Mouse (Mus musculus) left cerebral cortex, adult 2 months (tissue): ENCODE measurements around the gene Abca6. TPM values are rescaled to one million over a fixed set of nuclear protein-coding genes. Genes with fewer than 3 reads are reported as not detected.

Source experiments
- DNase-seq, 2 experiments: peaks; one replicate each; pipeline ENCODE4 v3.0.0; 2021 to 2022; ENCODE audit warnings: low spot score in 2 of 2, mixed read lengths in 1 of 2; ENCODE audit errors: extremely low spot score in 1 of 2
- H3K27ac ChIP-seq: fragments of 200-600 bp; 2 replicates; pipeline ENCODE4 v1.8.1; 2022
- H3K4me3 ChIP-seq: fragments of 200-600 bp; 2 replicates; pipeline ENCODE4 v1.8.1; 2022
- CTCF ChIP-seq: fragments of 200-600 bp; IDR thresholded peaks from 2 replicates; pipeline ENCODE4 v1.8.1; 2022; ENCODE audit warnings: antibody characterized with exemption, mild to moderate bottlenecking, moderate library complexity
- intact Hi-C: fragments of 180-260 bp; cut with DNase I; formaldehyde crosslinking; loops from one replicate; pipeline ENCODE4 v1.15.1; 2025
- total RNA-seq, 2 experiments: library from RNA; stranded (reverse); gene quantifications; 2 replicates each; pipeline ENCODE4 v1.2.3; 2021

The Abca6 gene
- total RNA-seq, 2 experiments from 2014 or later: 1.4 to 1.7 TPM

DNA sequence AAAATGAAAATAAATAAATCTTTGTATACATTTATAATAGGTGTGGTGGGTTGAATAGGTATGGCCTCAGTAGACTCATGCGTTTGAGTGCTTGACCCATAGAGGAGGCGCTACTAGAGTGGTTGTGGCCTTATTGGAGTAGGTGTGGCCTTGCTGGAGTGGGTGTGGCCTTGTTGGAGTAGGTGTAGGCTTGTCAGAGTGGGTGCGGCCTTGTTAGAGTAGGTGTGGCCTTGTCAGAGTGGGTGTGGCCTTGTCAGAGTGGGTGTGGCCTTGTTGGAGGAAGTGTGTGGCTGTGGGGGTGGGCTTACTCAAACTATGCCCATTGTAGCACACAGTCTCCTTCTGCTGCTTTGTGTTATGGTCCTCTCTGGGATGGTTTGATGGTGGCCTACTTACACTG lies 80.4 kb downstream of the Abca6 start:
- intact Hi-C loops: no loop called here
- DNase-seq: no peak
- Histone ChIP-seq H3K4me3 (no peak overlapping the region), H3K27ac (no peak overlapping the region)
- TF ChIP-seq CTCF: no peak

DNA sequence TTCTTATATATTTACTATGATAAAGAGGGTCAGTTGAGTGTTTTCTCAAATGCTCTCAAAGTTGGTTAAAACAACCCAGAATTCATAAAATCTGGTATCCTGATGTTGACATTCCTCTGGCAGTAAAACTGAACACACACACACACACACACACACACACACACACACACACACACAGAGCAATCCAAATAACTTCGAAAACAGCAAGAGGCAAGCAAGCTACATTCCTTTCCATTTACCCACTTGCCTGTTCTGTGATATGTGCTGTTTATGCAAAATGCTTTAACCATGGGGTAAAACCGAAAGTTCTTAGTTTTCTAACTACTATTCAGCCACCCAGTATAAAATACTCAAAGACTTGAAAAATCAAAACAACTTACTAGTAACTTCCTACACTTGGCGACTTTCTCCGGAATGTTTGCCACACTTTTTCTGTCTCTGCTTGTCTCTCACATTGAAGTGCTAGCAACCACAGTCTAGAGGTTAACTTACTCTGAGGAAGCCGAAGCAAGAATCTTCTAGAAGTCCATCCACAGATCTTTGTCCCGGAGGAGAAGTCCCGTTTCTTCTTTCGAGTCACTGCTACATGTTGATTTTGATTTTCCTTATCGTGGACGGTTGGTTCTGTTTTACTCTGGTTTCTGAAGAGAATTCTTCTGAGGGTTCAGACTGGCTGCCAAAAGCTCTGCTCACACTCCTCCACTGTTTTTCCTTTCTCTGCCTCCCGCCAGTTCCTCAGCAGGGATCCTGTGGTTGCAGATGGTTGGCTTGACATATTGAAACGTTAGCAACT lies 83.9 kb downstream of the Abca6 start, which contains the start of gene Abca9:
TSS of gene Abca9 (minus strand) at position 738 of the 793 bp plus-strand sequence.
- intact Hi-C loops: no loop called here
- Histone ChIP-seq H3K27ac (peak within 1 kb of the TSS; percentile 33; the same call in 1 of the 2 replicates), H3K4me3 (peak within 1 kb of the TSS; percentile 35)
- DNase-seq: peak; percentile 14 to 19
- TF ChIP-seq CTCF: no peak

DNA sequence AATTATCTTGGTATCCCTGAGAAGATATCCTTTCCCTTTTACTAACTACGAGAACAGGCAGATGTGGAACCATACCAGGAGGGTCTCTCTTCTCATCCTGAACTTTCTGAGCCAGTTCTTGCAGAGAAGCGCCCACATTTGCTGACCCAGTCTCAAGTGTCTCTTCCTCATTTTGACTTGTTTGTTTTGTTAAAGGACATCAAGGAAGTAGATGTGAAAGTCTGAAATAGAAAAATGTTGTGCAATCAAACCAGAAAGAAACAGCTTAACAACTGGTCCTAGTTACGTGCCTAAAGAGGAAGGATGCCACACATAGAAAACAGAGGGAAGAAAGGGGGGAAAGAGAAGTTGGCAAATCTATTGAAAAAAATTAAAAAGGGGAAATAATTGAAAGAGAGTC lies 85.8 kb downstream of the Abca6 start:
- no peak overlapping the region for H3K4me3 ChIP-seq
- intact Hi-C loops: no loop called here
- TF ChIP-seq CTCF: no peak
- DNase-seq: no peak
- H3K27ac ChIP-seq: no peak overlapping the region

DNA sequence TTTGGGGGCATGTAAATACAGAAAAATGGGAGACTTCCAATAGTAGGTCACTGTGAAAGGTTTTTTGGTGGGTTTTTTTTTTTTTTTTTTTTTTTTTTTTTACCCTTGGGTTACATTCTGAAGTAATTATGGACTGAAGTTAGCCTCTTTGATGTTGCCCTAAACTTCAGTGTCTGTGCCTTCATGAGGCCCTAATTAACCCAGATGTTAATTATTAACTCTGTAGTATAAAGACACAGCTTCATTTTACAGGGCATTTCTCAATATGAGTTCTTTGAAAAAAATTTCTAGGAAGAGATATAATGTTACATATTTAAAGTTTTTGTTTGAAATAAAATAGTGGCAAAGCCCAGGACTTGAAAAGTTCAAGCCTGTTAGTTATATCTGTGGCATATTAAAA lies 86.2 kb downstream of the Abca6 start:
- intact Hi-C loops: no loop called here
- TF ChIP-seq CTCF: no peak
- Histone ChIP-seq H3K27ac (no peak overlapping the region), H3K4me3 (no peak overlapping the region)
- DNase-seq: no peak

DNA sequence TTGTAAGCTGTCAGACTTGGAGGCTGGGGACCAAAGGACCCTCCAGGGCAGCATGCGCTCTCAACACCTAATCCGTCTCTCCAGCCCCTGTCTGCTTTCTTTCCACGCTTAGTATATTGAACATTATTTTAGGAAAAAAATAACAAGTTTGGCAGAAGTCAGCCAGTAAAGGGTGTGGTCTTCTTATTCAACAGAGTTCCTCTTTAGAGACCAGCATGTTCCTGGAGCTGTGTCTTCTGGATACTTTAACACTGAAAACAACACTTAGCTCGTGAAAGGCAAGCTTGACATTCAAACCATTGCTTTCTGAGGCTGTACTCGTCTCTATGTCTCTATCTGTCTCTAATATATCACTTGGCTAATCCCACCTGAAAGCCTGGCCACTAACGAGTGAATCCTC lies 94.5 kb downstream of the Abca6 start:
- no peak for DNase-seq
- Histone ChIP-seq H3K27ac (no peak overlapping the region), H3K4me3 (no peak overlapping the region)
- intact Hi-C loops: loop anchor here (10.0 kb wide), 1 partner anchor 442 kb away; no protein-coding TSS in a partner anchor
- no peak for TF ChIP-seq CTCF

DNA sequence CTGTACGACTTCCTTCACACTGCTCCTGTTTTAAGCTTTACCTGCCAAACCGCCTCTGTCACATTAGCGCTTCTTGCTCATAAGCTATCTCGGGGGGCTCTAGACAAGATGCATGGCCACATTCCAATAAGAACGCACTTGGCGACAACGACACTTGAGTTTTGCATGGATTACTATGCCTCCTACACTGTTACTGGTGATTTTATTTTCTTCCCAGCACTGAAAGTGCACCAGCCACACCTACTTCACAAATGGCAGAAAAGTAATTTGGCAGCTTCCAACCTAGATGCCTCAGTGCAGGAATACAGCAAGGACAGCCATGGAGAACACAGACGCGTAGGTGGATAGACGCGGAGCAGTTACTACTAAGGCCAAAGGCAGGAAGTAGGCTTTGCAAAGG lies 95.6 kb downstream of the Abca6 start:
- intact Hi-C loops: loop anchor here (10.0 kb wide), 1 partner anchor 441 kb away; no protein-coding TSS in a partner anchor
- Histone ChIP-seq H3K27ac (no peak overlapping the region), H3K4me3 (no peak overlapping the region)
- peak; percentile 12 to 15 for DNase-seq
- TF ChIP-seq CTCF: no peak

DNA sequence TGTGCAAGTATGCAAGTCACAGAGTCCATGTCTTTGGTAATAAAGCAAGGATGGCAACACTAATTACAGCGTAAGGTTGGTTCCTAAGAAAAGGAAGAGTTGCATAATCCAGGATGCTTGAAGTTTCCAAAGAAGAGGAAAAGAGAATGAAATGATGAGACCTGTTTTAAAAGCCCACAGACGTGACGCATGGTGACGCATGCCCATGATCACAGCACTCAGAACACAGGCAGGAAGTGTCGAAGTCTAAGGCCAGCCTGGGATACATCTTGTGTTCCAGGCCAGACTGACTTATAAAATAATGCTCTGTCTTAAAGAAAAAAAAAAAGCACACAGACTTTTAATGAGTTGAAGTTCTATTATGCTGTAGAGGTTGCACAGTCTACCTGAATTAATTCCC lies 103.9 kb downstream of the Abca6 start:
- Histone ChIP-seq H3K4me3 (no peak overlapping the region), H3K27ac (no peak overlapping the region)
- no peak for TF ChIP-seq CTCF
- DNase-seq: no peak
- intact Hi-C loops: no loop called here

DNA sequence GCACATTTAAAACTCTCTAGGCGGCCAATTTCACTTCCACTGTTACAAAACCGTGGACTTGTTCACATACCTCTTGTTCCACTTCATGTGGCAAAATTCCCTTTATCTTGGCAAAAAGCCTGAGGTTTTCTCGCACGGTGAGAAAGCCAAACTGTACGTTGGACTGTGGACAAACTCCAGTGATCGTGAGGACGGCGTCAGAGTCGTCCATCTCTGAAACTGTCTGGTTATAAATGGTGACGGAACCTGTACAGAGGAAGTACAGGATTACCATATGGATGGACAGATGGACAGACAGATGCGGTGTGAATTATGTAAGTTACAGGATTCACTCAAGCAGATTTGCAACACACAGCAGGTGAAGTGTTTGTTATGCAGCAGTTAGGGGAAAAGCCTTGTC lies 106.2 kb downstream of the Abca6 start:
- TF ChIP-seq CTCF: no peak
- intact Hi-C loops: no loop called here
- Histone ChIP-seq H3K27ac (no peak overlapping the region), H3K4me3 (no peak overlapping the region)
- DNase-seq: no peak

DNA sequence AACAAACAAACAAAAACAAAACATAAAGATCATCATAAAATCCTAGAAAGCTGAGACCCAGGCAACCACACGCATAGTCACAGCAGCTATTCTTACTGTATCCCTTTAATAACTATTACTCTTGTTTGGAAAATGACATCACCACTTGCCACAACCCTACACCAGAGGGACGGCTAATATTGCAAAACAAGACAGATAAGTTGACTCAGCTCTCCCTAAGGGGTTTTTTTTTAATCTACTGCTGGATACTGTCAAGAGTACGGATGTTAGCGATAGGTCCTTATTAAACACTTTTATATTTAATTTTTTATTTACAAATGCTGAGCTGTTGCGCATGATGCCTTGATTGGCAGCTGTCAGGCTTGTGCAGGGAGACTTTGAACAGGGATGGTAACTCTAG lies 120.8 kb downstream of the Abca6 start:
- DNase-seq: no peak
- intact Hi-C loops: no loop called here
- Histone ChIP-seq H3K4me3 (no peak overlapping the region), H3K27ac (no peak overlapping the region)
- TF ChIP-seq CTCF: no peak

Other genes starting within 250 kb of the Abca6 start
- 1 to 10 TPM; 2.9 to 3.1 TPM for gene Abca8a, start 155.8 kb downstream of the Abca6 start, total RNA-seq
- gene Abca9, start 83.6 kb downstream of the Abca6 start, total RNA-seq: 1 to 10 TPM; 6.9 to 7.6 TPM
- gene Abca5, start 85.9 kb upstream of the Abca6 start, total RNA-seq: 10 to 100 TPM; 44.3 to 46.9 TPM
- 10 to 100 TPM; 23.1 to 25.4 TPM for gene Map2k6, start 147.3 kb upstream of the Abca6 start, total RNA-seq